Mouse (Mus musculus) embryonic fibroblast, embryonic 13.5 days (primary cell): ENCODE measurements at regions not wholly inside any gene's neighbourhood (a gene's known extent, or its start where the extent isn't known, plus 50 kb on each side); places are given as distances from the start of the nearest gene placed in this dataset.

Experiments used
- CTCF ChIP-seq: IDR thresholded peaks from 2 replicates; pipeline ENCODE4 v1.5.1; 2011; ENCODE audit warnings: mild to moderate bottlenecking, control low read depth, low read length, moderate library complexity, borderline replicate concordance; ENCODE audit not compliant: insufficient read depth
- POLR2A ChIP-seq: IDR thresholded peaks from 2 replicates; pipeline ENCODE4 v1.6.1; 2011; ENCODE audit warnings: low read depth, mild to moderate bottlenecking, control low read depth, low read length, moderate library complexity

- no peak for TF ChIP-seq POLR2A
- TF ChIP-seq CTCF = no peak
These were observed 92.6 kb downstream of the Foxa2 start for GRCm38 (mm10) chr2:147954183-147954582.
